Mouse (Mus musculus): ENCODE results near the gene Fam198a.

DNA sequence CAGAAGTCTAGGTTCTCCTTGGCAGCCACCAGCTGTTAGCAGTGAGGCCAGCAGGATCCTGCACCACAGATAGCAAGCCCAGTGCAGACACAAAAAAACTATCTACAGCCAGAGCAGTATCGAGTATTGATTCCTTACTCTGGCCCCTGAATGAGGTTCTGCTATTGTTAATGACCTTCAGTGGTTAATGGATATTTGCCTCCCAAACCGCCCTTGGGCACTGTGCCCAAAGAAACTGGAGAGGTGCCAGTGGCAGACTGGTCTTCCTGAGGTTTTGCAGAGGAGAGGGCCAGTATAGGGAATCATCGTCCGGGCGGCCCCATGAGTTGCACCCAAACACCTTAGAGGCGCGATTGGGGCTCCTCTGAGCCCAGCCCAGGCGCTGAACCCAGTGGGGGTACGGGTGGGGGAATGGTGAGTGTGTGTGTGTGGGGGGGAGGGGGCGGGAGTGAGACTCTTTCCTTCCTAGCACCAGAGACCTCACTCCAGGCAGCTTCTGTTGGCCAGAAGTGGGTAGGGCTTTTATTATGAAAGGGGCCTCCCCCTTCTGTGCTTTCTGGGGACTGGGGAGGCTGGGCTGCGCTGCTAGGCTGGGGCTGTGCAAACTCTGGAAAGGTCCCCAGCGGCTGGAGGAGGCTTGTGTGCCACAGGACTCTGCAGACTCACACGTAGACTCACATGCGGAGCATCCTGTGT, at the start of gene Fam198a:
- TF ChIP-seq CTCF (IDR thresholded peaks at IDR 0.05; ENCODE audit: borderline replicate concordance, extremely low read depth, insufficient read depth, insufficient read length) (no peak), POLR2A (IDR thresholded peaks at IDR 0.05; ENCODE audit: borderline replicate concordance, extremely low read depth, insufficient read depth, insufficient read length, poor library complexity, severe bottlenecking) (no peak)

Data from brain, embryonic 14.5 days (tissue).